Mouse (Mus musculus): ENCODE measurements around the gene Ube2r2.

DNA sequence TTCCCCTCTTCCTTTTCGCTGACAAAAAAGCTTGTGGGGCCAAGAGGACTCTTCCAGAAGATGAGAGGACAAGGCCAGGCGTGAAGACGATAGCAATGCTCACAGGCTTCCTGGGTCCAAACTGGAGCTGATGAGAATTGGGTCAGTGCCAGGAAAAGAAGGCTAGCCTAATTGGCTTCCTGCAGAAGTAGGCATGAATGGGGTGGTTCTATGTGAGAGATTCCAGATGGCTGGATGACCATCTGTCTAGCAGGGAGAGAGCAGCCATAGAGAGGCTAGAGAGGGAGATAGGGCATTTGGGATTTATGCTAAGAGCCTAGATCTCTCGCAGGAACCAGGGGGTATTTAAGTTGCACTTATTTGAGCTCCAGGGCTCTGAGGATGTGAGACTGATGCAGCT lies 28.1 kb upstream of the Ube2r2 start:
- no peak for TF ChIP-seq CTCF (IDR thresholded peaks at IDR 0.05; ENCODE audit: insufficient read depth, low read length)
- TF ChIP-seq POLR2A (IDR thresholded peaks at IDR 0.05; ENCODE audit: borderline replicate concordance, extremely low read depth, low read depth, low read length) = no peak
